Mouse (Mus musculus) midbrain, embryonic 13.5 days (tissue): ENCODE measurements around the gene Gbp5. TPM values are rescaled to one million over a fixed set of nuclear protein-coding genes. Genes with fewer than 3 reads are reported as not detected.

Experiments
- ATAC-seq: fragments of 200-750 bp; cut with Nextera tagmentation; 2 replicates; pipeline ENCODE4 v1.8.0; 2017; ENCODE audit warnings: mild to moderate bottlenecking, moderate TSS enrichment, moderate library complexity
- H3K27ac ChIP-seq: fragments of 300-500 bp; sonication (generic); 2 replicates; pipeline ENCODE4 v1.5.1; 2015; ENCODE audit warnings: inconsistent platforms, mild to moderate bottlenecking, moderate library complexity
- H3K27me3 ChIP-seq: fragments of 300-500 bp; sonication (generic); 2 replicates; pipeline ENCODE4 v1.6.1; 2015; ENCODE audit warnings: mild to moderate bottlenecking, inconsistent platforms
- H3K36me3 ChIP-seq: fragments of 300-500 bp; sonication (generic); 2 replicates; pipeline ENCODE4 v1.6.1; 2015; ENCODE audit warnings: mild to moderate bottlenecking, inconsistent platforms
- H3K4me1 ChIP-seq: fragments of 300-500 bp; sonication (generic); replicated peaks from 2 replicates; pipeline ENCODE4 v1.6.1; 2015; ENCODE audit warnings: inconsistent platforms
- H3K4me2 ChIP-seq: fragments of 300-500 bp; sonication (generic); replicated peaks from 2 replicates; pipeline ENCODE4 v1.6.1; 2015; ENCODE audit warnings: moderate library complexity, mild to moderate bottlenecking, inconsistent platforms
- H3K4me3 ChIP-seq: fragments of 300-500 bp; sonication (generic); replicated peaks from 2 replicates; pipeline ENCODE4 v1.5.1; 2015; ENCODE audit warnings: mild to moderate bottlenecking, inconsistent platforms
- H3K9ac ChIP-seq: fragments of 300-500 bp; sonication (generic); replicated peaks from 2 replicates; pipeline ENCODE4 v1.6.1; 2015; ENCODE audit warnings: mild to moderate bottlenecking, inconsistent platforms
- H3K9me3 ChIP-seq: fragments of 300-500 bp; sonication (generic); 2 replicates; pipeline ENCODE4 v1.6.1; 2016; ENCODE audit warnings: mild to moderate bottlenecking, inconsistent platforms
- WGBS: fragments of 180-500 bp; shearing (Covaris S2); methylation state at CpG from one replicate; pipeline ENCODE4 v1.1.7; 2015; 5-methylcytosine and 5-hydroxymethylcytosine counted together
- polyA plus RNA-seq: library from polyadenylated mRNA; unstranded; fragments of >200 nt; fragmentation: Nextera tagmentation; extraction: Ambion mirVana; gene quantifications from 2 replicates; pipeline ENCODE4 v1.2.1, GENCODE M21; 2015

Gbp5 gene
- polyA plus RNA-seq = 0.07 TPM in 1 of 2 replicates, not detected in the other

DNA sequence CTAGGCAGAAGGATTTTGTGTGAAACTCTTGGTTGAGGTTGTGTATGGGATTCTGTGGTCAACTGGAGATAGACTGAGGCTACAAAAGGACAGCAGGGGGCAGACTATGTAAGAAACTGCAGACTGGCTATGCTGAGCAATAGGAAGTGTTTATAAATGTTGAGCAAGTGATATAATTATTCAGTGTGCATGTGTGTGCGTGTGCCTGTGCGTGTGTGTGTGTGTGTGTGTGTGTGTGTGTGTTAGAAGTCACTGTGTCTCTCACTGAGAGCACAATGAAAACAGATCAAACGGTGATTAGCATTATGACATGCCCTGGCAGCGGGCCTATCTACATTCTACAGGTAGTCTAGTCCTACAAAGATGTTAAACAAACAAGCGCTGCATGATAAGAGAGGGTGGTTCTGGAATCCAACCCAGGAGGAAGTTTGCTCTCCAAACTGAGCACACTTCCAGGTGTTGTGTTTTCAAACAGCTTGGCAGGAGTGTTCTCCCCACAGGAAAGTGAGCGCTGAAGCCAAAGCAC is at the start of gene Gbp5:
TSS of gene Gbp5 (plus strand) at position 443 of the 526 bp plus-strand sequence.
- Histone ChIP-seq H3K9me3 (no peaks in the 10 kb centered on the region), H3K36me3 (no peaks in the 10 kb centered on the region), H3K9ac (no peak within 1 kb of the TSS), H3K4me1 (no peaks in the 10 kb centered on the region), H3K27ac (no peak within 1 kb of the TSS), H3K27me3 (no peaks in the 10 kb centered on the region), H3K4me2 (no peak within 1 kb of the TSS), H3K4me3 (no peak within 1 kb of the TSS)
- 85% methylated on average over 6 of the region's 6 CpGs for WGBS
- ATAC-seq = peak; percentile 48; the same call in 1 of the 2 replicates

DNA sequence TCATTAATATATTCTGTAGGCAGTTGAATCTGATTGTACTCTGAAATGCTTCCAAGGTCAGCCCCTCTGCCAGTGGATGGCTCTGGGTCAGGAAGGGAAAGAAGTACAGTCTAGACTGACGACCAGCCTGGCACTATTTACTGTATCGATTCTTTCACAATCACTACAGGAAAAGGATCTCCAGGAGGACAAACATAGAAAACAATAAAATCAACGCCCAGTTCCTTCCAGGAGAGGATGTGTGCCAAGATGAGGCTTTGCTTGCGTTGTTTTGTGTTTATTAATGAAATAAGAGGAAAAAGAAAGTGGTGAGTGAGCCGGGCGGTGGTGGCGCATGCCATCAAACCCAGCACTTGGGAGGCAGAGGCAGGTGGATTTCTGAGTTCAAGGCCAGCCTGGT is 39.6 kb upstream of the Gbp5 start:
- Histone ChIP-seq H3K9me3 (no peaks in the 10 kb centered on the region), H3K9ac (no peak overlapping the region), H3K4me3 (no peak overlapping the region), H3K27ac (no peak overlapping the region), H3K4me2 (no peak overlapping the region), H3K4me1 (no peaks in the 10 kb centered on the region), H3K36me3 (no peaks in the 10 kb centered on the region), H3K27me3 (no peaks in the 10 kb centered on the region)
- WGBS = 86% methylated on average over 7 of the region's 7 CpGs
- no peak for ATAC-seq

DNA sequence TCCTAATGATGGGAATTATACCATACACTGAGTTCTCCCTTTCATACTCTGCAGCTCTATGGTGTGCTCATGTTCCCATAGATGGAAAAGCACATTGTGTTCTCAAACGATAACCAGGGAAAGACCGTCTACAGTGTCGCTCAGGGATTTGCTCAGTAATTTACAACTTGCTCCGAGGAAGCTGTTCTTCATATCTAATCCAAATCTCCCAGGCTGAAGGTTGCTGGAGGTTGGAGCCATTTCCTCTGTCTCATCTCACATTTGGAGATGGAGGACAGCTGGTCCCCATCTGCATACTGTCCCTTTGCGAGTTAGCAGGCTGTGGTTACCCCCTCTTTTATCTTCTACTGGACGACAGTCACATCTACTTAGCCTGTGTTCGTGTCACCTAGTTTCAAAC is 34.5 kb upstream of the Gbp5 start:
- 90% methylated on average over 7 of the region's 7 CpGs for WGBS
- ATAC-seq = no peak

DNA sequence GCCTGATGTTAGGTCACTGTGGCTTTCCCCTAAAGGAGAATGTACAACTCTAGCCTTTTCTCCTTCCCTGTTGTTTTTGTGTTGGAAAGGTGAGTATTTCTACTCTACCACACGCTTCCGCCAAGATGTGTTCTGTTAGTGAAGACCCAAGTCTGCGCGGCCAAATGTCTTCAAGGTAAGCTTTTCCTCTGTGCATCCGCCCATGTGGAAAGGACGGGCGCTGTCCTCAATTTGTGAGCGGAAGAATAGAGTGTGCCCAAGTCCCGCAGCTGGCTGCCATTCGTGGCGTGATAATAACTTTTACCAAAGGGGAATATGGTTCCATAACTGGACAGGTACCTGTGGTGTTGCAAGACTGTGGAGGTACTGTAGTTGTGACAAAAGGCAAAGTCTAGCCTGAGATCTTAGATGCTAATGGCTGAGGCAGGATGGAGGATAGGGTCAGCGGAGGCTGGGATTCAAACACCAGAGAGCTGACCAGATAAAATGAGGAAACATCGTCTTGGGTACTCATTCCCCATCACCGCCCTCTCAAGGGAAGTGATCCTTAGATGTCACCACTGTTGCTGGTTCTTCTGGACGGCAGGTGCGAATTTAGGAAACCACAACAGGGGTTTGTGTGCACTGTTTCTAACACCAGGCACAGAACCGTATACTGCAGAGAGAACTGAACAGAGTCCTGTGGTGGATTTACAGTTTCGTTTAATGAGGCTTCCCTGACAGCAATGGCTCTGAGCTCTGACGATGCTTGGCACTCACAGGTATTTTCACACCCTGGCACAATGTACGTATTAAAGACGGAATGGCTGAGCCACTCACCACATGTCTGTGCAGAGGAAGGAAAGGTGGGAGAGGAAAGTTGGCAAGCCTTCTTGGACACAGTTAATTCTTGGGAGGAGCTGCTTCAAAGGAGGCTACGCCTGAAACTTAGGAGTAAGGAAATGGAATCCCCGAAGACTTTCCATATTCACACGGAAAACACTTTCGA is 30.7 kb upstream of the Gbp5 start:
- Histone ChIP-seq H3K4me2 (no peak overlapping the region), H3K36me3 (no peaks in the 10 kb centered on the region), H3K4me1 (no peaks in the 10 kb centered on the region), H3K27me3 (no peaks in the 10 kb centered on the region), H3K9me3 (no peaks in the 10 kb centered on the region), H3K9ac (no peak overlapping the region), H3K27ac (no peak overlapping the region), H3K4me3 (no peak overlapping the region)
- no peak for ATAC-seq
- WGBS = 94% methylated on average over 25 of the region's 25 CpGs

More for the DNA sequence above, 34.5 kb upstream of the Gbp5 start:
- no peak overlapping the region for H3K9ac ChIP-seq
- no peaks in the 10 kb centered on the region for H3K36me3 ChIP-seq
- no peaks in the 10 kb centered on the region for H3K4me1 ChIP-seq
- H3K4me3 ChIP-seq = no peak overlapping the region
- H3K4me2 ChIP-seq = no peak overlapping the region
- no peak overlapping the region for H3K27ac ChIP-seq
- H3K27me3 ChIP-seq = no peaks in the 10 kb centered on the region
- no peaks in the 10 kb centered on the region for H3K9me3 ChIP-seq

DNA sequence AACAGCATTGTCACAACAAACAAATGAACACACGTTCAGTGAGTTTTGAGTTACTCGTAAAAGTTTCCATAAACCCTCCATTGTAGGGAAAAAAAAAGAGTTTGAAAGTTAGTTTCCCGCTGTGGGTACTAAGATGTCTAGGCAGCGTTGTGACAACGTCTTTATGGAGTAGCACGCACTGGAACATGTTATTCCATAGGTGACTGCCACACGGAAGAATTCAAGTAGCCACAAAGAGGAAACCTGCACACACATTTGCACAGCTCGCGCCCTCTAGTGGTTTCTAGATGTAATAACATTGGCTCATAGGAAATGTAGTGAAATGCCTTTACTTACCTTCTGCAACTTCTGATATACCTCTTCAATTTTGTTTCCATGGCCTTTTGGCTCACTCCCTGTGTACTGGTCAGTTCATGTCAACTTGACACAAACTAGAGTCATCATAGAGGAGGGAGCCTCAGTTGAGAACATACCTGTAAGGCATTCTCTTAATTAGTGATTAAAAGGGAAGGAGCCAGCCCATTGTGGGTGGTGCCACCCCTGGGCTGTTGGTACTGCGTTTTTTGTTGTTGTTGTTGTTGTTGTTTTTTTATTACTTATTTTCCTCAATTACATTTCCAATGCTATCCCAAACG is 19.3 kb upstream of the Gbp5 start:
- peak; percentile 45; the same call in 1 of the 2 replicates for ATAC-seq
- H3K36me3 ChIP-seq = no peaks in the 10 kb centered on the region
- no peaks in the 10 kb centered on the region for H3K9me3 ChIP-seq
- no peaks in the 10 kb centered on the region for H3K27me3 ChIP-seq
- 30% methylated on average over 11 of the region's 11 CpGs for WGBS
- no peak overlapping the region for H3K9ac ChIP-seq
- no peak overlapping the region for H3K4me2 ChIP-seq
- H3K27ac ChIP-seq = no peak overlapping the region
- no peak overlapping the region for H3K4me3 ChIP-seq
- no peaks in the 10 kb centered on the region for H3K4me1 ChIP-seq

DNA sequence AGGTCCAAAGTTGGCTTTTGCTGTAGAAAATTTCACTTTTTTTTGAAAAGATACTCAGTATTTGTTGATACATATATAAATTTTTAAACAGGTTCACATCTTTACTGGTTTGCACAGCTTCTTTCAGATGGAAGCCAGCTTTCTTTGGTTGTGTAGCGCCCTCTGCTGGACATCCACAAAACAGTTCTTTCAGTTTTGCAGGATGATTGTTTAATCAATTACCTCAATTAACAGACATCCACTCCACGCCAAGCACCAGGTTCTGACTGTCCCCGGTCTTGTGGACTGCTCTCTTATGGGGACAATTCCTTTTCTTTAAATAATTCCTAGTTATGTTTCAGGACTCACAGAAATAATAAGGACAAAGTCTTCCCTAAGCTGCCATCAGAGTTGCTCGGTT is 17.9 kb upstream of the Gbp5 start:
- no peak; the same call in 1 of the 2 replicates for ATAC-seq
- H3K27me3 ChIP-seq = no peaks in the 10 kb centered on the region
- no peak overlapping the region for H3K27ac ChIP-seq
- no peak overlapping the region for H3K4me3 ChIP-seq
- H3K9ac ChIP-seq = no peak overlapping the region
- H3K4me1 ChIP-seq = no peaks in the 10 kb centered on the region
- H3K9me3 ChIP-seq = no peaks in the 10 kb centered on the region; the same call in 1 of the 2 replicates
- no peaks in the 10 kb centered on the region for H3K36me3 ChIP-seq
- H3K4me2 ChIP-seq = no peak overlapping the region
- 19% methylated on average over 4 of the region's 4 CpGs for WGBS

DNA sequence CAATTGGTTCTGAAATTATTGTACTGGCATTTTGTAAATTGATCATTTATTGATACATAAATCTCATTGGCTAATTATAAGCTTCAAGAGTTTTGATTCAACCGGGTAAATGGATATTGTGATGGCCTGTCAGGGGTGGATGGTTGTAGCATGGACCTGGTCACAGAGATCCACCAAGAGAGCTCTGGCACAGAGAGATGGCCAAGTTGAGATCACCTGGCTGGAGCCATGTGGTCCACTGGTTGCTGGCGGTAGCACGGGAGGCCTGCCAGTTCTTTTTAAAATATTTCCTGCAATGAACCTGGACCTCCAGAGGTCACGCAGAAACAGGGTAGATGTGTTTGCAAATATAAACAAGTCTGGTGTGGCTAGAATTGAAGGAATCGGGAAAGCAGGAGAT is 15.9 kb upstream of the Gbp5 start:
- Histone ChIP-seq H3K27me3 (no peaks in the 10 kb centered on the region), H3K27ac (no peak overlapping the region), H3K4me3 (no peak overlapping the region), H3K4me2 (no peak overlapping the region), H3K9me3 (no peaks in the 10 kb centered on the region; the same call in 1 of the 2 replicates), H3K4me1 (no peaks in the 10 kb centered on the region), H3K9ac (no peak overlapping the region), H3K36me3 (no peaks in the 10 kb centered on the region)
- WGBS = 93% methylated on average over 5 of the region's 5 CpGs
- no peak for ATAC-seq

DNA sequence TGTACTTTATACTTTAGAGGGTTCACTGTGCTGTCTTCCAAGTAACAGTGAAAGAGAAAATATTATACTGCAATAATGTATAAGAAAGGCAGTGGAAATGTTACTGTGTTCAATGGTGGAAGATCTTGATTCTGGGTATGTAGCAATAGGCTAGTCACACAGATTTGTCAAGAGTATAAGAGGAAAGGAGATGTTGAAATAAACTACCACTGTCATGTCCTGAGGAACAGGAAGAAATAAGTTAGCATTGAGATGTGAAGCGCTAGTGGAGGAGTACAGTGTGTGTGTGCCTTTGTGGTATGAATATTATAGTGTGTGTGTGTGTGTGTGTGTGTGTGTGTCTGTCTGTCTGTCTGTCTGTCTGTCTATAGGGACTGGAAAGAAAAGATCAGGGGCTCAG is 15.4 kb upstream of the Gbp5 start:
- no peak overlapping the region for H3K27ac ChIP-seq
- no peaks in the 10 kb centered on the region for H3K27me3 ChIP-seq
- 88% methylated on average over 1 of the region's 1 CpGs for WGBS
- no peak overlapping the region for H3K4me3 ChIP-seq
- H3K9ac ChIP-seq = no peak overlapping the region
- no peaks in the 10 kb centered on the region; the same call in 1 of the 2 replicates for H3K9me3 ChIP-seq
- ATAC-seq = no peak
- no peaks in the 10 kb centered on the region for H3K4me1 ChIP-seq
- H3K36me3 ChIP-seq = no peaks in the 10 kb centered on the region
- no peak overlapping the region for H3K4me2 ChIP-seq

DNA sequence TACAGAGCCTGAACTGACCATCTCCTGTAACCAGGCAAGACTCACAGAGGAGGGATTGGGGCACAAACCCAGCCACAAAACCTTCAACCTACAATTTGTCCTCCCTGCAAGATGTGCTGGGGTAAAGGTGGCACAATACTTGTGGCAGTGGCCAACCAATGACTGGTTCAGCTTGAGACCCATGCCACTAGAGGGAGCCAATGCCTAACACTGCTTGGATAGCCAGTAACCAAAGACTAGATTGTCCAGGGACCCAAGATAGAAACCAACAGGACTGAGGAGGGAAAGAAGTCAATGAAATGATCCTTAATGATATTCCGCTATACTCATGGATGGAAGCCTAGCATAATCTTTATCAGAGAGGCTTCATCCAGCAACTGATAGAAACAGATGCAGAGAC is 3.3 kb upstream of the Gbp5 start:
- Histone ChIP-seq H3K4me1 (no peaks in the 10 kb centered on the region), H3K4me2 (no peak overlapping the region), H3K27ac (no peak overlapping the region), H3K9me3 (no peaks in the 10 kb centered on the region), H3K9ac (no peak overlapping the region), H3K4me3 (no peak overlapping the region), H3K36me3 (no peaks in the 10 kb centered on the region), H3K27me3 (no peaks in the 10 kb centered on the region)
- WGBS = 83% methylated on average over 1 of the region's 1 CpGs
- ATAC-seq = peak; percentile 85

DNA sequence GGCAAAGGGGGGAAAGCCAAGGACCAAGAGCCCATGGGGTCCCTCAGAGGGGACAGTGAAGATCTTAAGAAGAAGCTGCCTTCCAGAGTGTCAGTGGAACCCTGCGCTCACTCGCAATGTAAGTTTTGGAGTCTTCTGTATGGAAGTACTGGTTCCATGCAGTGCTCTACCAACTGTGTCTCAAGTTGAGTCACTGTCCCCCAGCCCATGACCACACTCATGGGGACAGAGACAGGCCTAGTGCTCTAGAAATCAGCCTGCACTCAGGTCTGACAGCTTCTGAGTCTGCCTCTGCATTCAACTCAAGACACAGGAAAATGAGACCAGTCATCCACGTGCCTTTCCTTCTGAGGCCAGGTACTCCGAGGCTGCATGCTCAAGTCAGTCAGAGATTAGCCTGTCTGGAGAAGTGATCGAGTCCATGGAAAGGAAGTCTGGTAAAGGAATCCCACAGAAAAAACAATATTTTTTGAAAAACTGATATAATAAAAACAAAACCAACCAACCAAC is 1.4 kb downstream of the Gbp5 start:
- Histone ChIP-seq H3K36me3 (no peaks in the 10 kb centered on the region), H3K27ac (no peak overlapping the region), H3K9me3 (no peaks in the 10 kb centered on the region), H3K27me3 (no peaks in the 10 kb centered on the region), H3K4me2 (no peak overlapping the region), H3K4me3 (no peak overlapping the region), H3K4me1 (no peaks in the 10 kb centered on the region), H3K9ac (no peak overlapping the region)
- no peak for ATAC-seq
- 91% methylated on average over 5 of the region's 5 CpGs for WGBS

DNA sequence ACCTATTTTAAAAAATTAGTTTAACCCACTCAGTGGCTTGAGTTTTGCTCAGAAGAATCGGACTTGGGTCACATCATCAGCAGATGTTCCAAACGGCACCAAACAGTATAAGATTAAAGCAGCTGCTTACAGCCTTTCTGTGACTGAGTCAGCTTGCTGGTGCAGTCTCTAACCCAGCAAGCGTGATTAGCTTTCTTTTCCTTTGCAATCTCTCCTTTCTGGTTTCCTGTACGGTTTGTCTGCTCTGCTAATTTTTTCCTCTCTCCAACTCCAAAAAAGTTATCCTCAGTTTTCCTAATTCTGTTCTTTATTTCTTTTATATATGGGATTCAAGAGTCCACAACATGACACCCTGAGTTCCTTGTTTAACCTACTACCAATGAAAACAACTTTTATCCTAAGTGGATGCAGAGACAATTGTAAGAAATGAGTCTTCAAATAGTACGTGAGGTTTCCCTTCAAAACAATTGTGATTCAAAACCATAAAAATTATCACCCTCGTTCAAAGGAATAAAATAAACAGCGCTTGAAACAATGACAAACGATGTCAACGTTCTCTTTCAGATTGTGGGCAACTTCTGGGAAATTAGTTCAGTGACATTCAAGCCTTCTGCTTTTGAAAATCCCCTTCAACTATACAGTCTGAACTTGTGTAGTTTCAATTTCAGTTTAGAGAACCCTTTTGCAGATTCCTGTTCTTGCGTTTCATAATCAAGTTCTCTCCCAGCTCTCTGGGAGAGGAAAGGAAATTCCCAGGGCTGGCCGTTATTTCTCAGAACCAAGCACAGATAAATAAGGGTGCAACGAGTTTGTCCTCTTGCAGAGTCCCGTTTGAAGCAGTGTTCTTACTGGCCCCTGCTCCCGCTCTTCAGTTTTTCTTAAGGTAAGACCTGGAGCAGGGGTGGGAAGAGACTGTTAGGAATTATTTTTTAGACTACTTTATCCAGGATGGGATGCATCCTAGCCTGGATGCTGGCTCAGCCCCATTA is 2.6 kb downstream of the Gbp5 start:
- H3K4me1 ChIP-seq = no peaks in the 10 kb centered on the region
- WGBS = 74% methylated on average over 14 of the region's 14 CpGs
- no peaks in the 10 kb centered on the region for H3K9me3 ChIP-seq
- H3K9ac ChIP-seq = no peak overlapping the region
- no peaks in the 10 kb centered on the region for H3K27me3 ChIP-seq
- H3K4me3 ChIP-seq = no peak overlapping the region
- peak overlapping the region; percentile 14; the same call in 1 of the 2 replicates for H3K4me2 ChIP-seq
- H3K27ac ChIP-seq = no peak overlapping the region
- no peak for ATAC-seq
- no peaks in the 10 kb centered on the region for H3K36me3 ChIP-seq
